Mouse (Mus musculus): ENCODE results near the gene Cd22.

Gene Cd22

GRCm38 (mm10) chr7:30820131-30820530 lies 60.0 kb downstream of the Cd22 start:
- no peak for DNase-seq (ENCODE audit: low spot score)
